Comparison of ENCODE assay signal across 8 mouse cellular contexts in genomic region chr16:11174671-11175081, GRCm38 (mm10). TPM values are rescaled to one million over a fixed set of nuclear protein-coding genes. Genes with fewer than 3 reads are reported as not detected.
DNase-seq lines count a peak whose midpoint lies in the region; ATAC-seq and TF ChIP-seq lines count a peak whose summit lies in the region.

No protein-coding gene starts in this region.

- no peak overlapping the region for H3K27ac ChIP-seq in cerebellum, adult 2 months (ENCODE audit: insufficient read depth, low read length)
- no peak overlapping the region for H3K27ac ChIP-seq in forebrain, postnatal 0 days (ENCODE audit: low read depth, low read length)
- H3K27ac ChIP-seq in hindbrain, embryonic 10.5 days: peak overlapping the region; percentile 94
- H3K27ac ChIP-seq in lung, embryonic 14.5 days (ENCODE audit: low read depth): peak overlapping the region; percentile 84
- peak overlapping the region; percentile 91; the same call in 1 of the 2 replicates for H3K27ac ChIP-seq in neural tube, embryonic 15.5 days (replicated peaks)

- peak overlapping the region; percentile 94 for H3K4me2 ChIP-seq in forebrain, postnatal 0 days (ENCODE audit: low read depth)
- peak overlapping the region; percentile 83 for H3K4me2 ChIP-seq in lung, embryonic 14.5 days
- H3K4me2 ChIP-seq in neural tube, embryonic 15.5 days: peak overlapping the region; percentile 83

- peak; percentile 68 for DNase-seq in MN1 (ENCODE audit: low spot score)
- peak; percentile 39 to 45 for DNase-seq in cerebellum, adult 2 months
- peak; percentile 72 for DNase-seq in forebrain, postnatal 0 days
- DNase-seq in hindbrain, embryonic 10.5 days (ENCODE audit: low spot score): peak; percentile 68
- peak; percentile 27 to 30 for DNase-seq in layer of hippocampus, adult 8-10 months (ENCODE audit: low spot score in 2 of 2)
- peak; percentile 78 for DNase-seq in lung, embryonic 14.5 days
- DNase-seq in thymus, postnatal 0 days (ENCODE audit: low spot score): peak; percentile 67

- peak; percentile 21; the same call in 1 of the 2 replicates for TF ChIP-seq CTCF in cerebellum, adult 2 months (IDR thresholded peaks at IDR 0.05; ENCODE audit: borderline replicate concordance, insufficient read depth, low read depth, low read length)
- peak; percentile 65 for TF ChIP-seq CTCF in forebrain, postnatal 0 days (IDR thresholded peaks at IDR 0.05; ENCODE audit: low read depth)
- TF ChIP-seq CTCF in lung, embryonic 14.5 days (IDR thresholded peaks at IDR 0.05; ENCODE audit: low read depth): peak; percentile 58

- 3% methylated on average over 10 of the region's 10 CpGs for WGBS in cerebellum, adult 2 months
- WGBS in forebrain, postnatal 0 days: 5% methylated on average over 10 of the region's 10 CpGs
- WGBS in hindbrain, embryonic 10.5 days: 14% methylated on average over 10 of the region's 10 CpGs
- 11% methylated on average over 10 of the region's 10 CpGs for WGBS in lung, embryonic 14.5 days
- WGBS in neural tube, embryonic 15.5 days: 7% methylated on average over 10 of the region's 10 CpGs

- H3K27me3 ChIP-seq in cerebellum, adult 2 months (ENCODE audit: control insufficient read depth, insufficient read depth, low read length): no peaks in the 10 kb centered on the region
- H3K27me3 ChIP-seq in forebrain, postnatal 0 days (ENCODE audit: insufficient read depth, low read length): no peaks in the 10 kb centered on the region
- H3K27me3 ChIP-seq in hindbrain, embryonic 10.5 days (ENCODE audit: insufficient read depth, poor library complexity, severe bottlenecking): peaks cover 9% of the 10 kb centered on the region; the same call in 1 of the 2 replicates
- no peaks in the 10 kb centered on the region for H3K27me3 ChIP-seq in lung, embryonic 14.5 days (ENCODE audit: insufficient read depth, low read length)
- 0 out of 2 replicates have a peak, but pooled peaks cover 2% of the 10 kb centered on the region for H3K27me3 ChIP-seq in neural tube, embryonic 15.5 days (replicated peaks)

- no peak for ATAC-seq in forebrain, postnatal 0 days
- ATAC-seq in lung, embryonic 14.5 days (ENCODE audit: insufficient read depth): no peak
- ATAC-seq in neural tube, embryonic 15.5 days (ENCODE audit: low FRiP score): no peak

- H3K4me3 ChIP-seq in cerebellum, adult 2 months (replicated peaks; ENCODE audit: insufficient read depth, low read depth, low read length): peak overlapping the region; percentile 83
- H3K4me3 ChIP-seq in forebrain, postnatal 0 days (ENCODE audit: low read depth, low read length): peak overlapping the region; percentile 79
- peak overlapping the region; percentile 88 for H3K4me3 ChIP-seq in hindbrain, embryonic 10.5 days
- peak overlapping the region; percentile 96 for H3K4me3 ChIP-seq in lung, embryonic 14.5 days (ENCODE audit: low read depth, low read length)
- peak overlapping the region; percentile 86 for H3K4me3 ChIP-seq in neural tube, embryonic 15.5 days (replicated peaks)

- H3K4me1 ChIP-seq in cerebellum, adult 2 months (ENCODE audit: control insufficient read depth, insufficient read depth, low read length): peaks cover 3% of the 10 kb centered on the region; the same call in 1 of the 2 replicates
- H3K4me1 ChIP-seq in forebrain, postnatal 0 days (ENCODE audit: insufficient read depth): no peaks in the 10 kb centered on the region
- peaks cover 25% of the 10 kb centered on the region for H3K4me1 ChIP-seq in hindbrain, embryonic 10.5 days (replicated peaks)
- peaks cover 4% of the 10 kb centered on the region; the same call in 1 of the 2 replicates for H3K4me1 ChIP-seq in lung, embryonic 14.5 days (ENCODE audit: insufficient read depth)
- peaks cover 24% of the 10 kb centered on the region for H3K4me1 ChIP-seq in neural tube, embryonic 15.5 days

- H3K36me3 ChIP-seq in forebrain, postnatal 0 days (ENCODE audit: insufficient read depth): no peaks in the 10 kb centered on the region
- H3K36me3 ChIP-seq in hindbrain, embryonic 10.5 days: no peaks in the 10 kb centered on the region
- no peaks in the 10 kb centered on the region for H3K36me3 ChIP-seq in lung, embryonic 14.5 days (ENCODE audit: insufficient read depth)
- H3K36me3 ChIP-seq in neural tube, embryonic 15.5 days: no peaks in the 10 kb centered on the region

- H3K9ac ChIP-seq in forebrain, postnatal 0 days: peak overlapping the region; percentile 78; the same call in 1 of the 2 replicates
- H3K9ac ChIP-seq in lung, embryonic 14.5 days: peak overlapping the region; percentile 83
- H3K9ac ChIP-seq in neural tube, embryonic 15.5 days (replicated peaks): peak overlapping the region; percentile 86; the same call in 1 of the 2 replicates

- TF ChIP-seq POLR2A in cerebellum, adult 2 months (IDR thresholded peaks at IDR 0.05; ENCODE audit: borderline replicate concordance, insufficient read depth, low read length): no peak

- no peaks in the 10 kb centered on the region for H3K9me3 ChIP-seq in forebrain, postnatal 0 days (ENCODE audit: low read length)
- no peaks in the 10 kb centered on the region for H3K9me3 ChIP-seq in hindbrain, embryonic 10.5 days
- H3K9me3 ChIP-seq in lung, embryonic 14.5 days (ENCODE audit: low read depth, low read length): no peaks in the 10 kb centered on the region
- no peaks in the 10 kb centered on the region for H3K9me3 ChIP-seq in neural tube, embryonic 15.5 days (replicated peaks)

RNA-seq across cellular contexts. Expression of gene Zc3h7a, which starts 1.5 kb away (rescaled TPM):
- 70.8 and 73.6 TPM in 2 replicates for polyA plus RNA-seq in cerebellum, adult 2 months (2012; rRNA removed)
- total RNA-seq in forebrain, postnatal 0 days (2014; rRNA removed): 61.7 and 76.6 TPM in 2 replicates
- polyA plus RNA-seq in forebrain, postnatal 0 days (2015; fragmentation: Nextera tagmentation; extraction: Ambion mirVana): 20.3 and 32.2 TPM in 2 replicates
- polyA plus RNA-seq in hindbrain, embryonic 10.5 days (2016; fragmentation: Nextera tagmentation; extraction: Ambion mirVana): 85.7 and 89.3 TPM in 2 replicates
- 100 to 1,000 TPM in 1 of 4 experiments, 10 to 100 TPM in 3; 72.6 to 102 (median 80.1) TPM for total RNA-seq in layer of hippocampus, adult 8-10 months (2022)
- 95.8 and 96.9 TPM in 2 replicates for polyA plus RNA-seq in lung, embryonic 14.5 days (2014; fragmentation: Nextera tagmentation; extraction: Ambion mirVana)
- polyA plus RNA-seq in neural tube, embryonic 15.5 days (2015; fragmentation: Nextera tagmentation; extraction: Ambion mirVana): 72.7 and 73.4 TPM in 2 replicates
- 84.5 and 89.5 TPM in 2 replicates for polyA plus RNA-seq in thymus, postnatal 0 days (2015; fragmentation: Nextera tagmentation; extraction: Ambion mirVana)

RNA-seq across cellular contexts. Expression of gene Rsl1d1, which starts 28.5 kb away (rescaled TPM):
- polyA plus RNA-seq in cerebellum, adult 2 months (2012; rRNA removed): 44.9 and 45.2 TPM in 2 replicates
- 96.1 and 96.3 TPM in 2 replicates for total RNA-seq in forebrain, postnatal 0 days (2014; rRNA removed)
- polyA plus RNA-seq in forebrain, postnatal 0 days (2015; fragmentation: Nextera tagmentation; extraction: Ambion mirVana): 157 and 175 TPM in 2 replicates
- polyA plus RNA-seq in hindbrain, embryonic 10.5 days (2016; fragmentation: Nextera tagmentation; extraction: Ambion mirVana): 212 and 259 TPM in 2 replicates
- total RNA-seq in layer of hippocampus, adult 8-10 months (2022): 10 to 100 TPM; 53.9 to 58.9 (median 55.8) TPM
- polyA plus RNA-seq in lung, embryonic 14.5 days (2014; fragmentation: Nextera tagmentation; extraction: Ambion mirVana): 193 and 202 TPM in 2 replicates
- 119 and 140 TPM in 2 replicates for polyA plus RNA-seq in neural tube, embryonic 15.5 days (2015; fragmentation: Nextera tagmentation; extraction: Ambion mirVana)
- 207 and 215 TPM in 2 replicates for polyA plus RNA-seq in thymus, postnatal 0 days (2015; fragmentation: Nextera tagmentation; extraction: Ambion mirVana)

RNA-seq across cellular contexts. Expression of gene Txndc11, which starts 40.2 kb away (rescaled TPM):
- polyA plus RNA-seq in cerebellum, adult 2 months (2012; rRNA removed): 34.5 and 34.8 TPM in 2 replicates
- 40.5 and 43.8 TPM in 2 replicates for total RNA-seq in forebrain, postnatal 0 days (2014; rRNA removed)
- polyA plus RNA-seq in forebrain, postnatal 0 days (2015; fragmentation: Nextera tagmentation; extraction: Ambion mirVana): 26.8 and 29.9 TPM in 2 replicates
- polyA plus RNA-seq in hindbrain, embryonic 10.5 days (2016; fragmentation: Nextera tagmentation; extraction: Ambion mirVana): 28.4 and 28.7 TPM in 2 replicates
- 10 to 100 TPM; 27.5 to 31.0 (median 29.2) TPM for total RNA-seq in layer of hippocampus, adult 8-10 months (2022)
- 38.2 and 38.8 TPM in 2 replicates for polyA plus RNA-seq in lung, embryonic 14.5 days (2014; fragmentation: Nextera tagmentation; extraction: Ambion mirVana)
- 28.7 and 29.3 TPM in 2 replicates for polyA plus RNA-seq in neural tube, embryonic 15.5 days (2015; fragmentation: Nextera tagmentation; extraction: Ambion mirVana)
- polyA plus RNA-seq in thymus, postnatal 0 days (2015; fragmentation: Nextera tagmentation; extraction: Ambion mirVana): 23.6 and 27.2 TPM in 2 replicates

Comparison
In these comparisons a context has a peak if more than half of its experiments do, and no peak if none do; other contexts are left out.
1. H3K27ac ChIP-seq: peak in hindbrain, embryonic 10.5 days (single experiment), lung, embryonic 14.5 days (single experiment) and neural tube, embryonic 15.5 days (single experiment); none in cerebellum, adult 2 months (single experiment) and forebrain, postnatal 0 days (single experiment).
2. Peak in every context shown above with its lines, with median percentiles within 50 percentile points of each other: DNase-seq, H3K4me3 ChIP-seq, CTCF ChIP-seq, H3K4me2 ChIP-seq and H3K9ac ChIP-seq.